ENCODE assay signal across 8 mouse cellular contexts in genomic region chr9:45407706-45408675, GRCm38 (mm10). TPM values are rescaled to one million over a fixed set of nuclear protein-coding genes. Genes with fewer than 3 reads are reported as not detected.
DNase-seq lines count a peak whose midpoint lies in the region; ATAC-seq lines count a peak whose summit lies in the region.

No protein-coding gene starts in this region.

- no peaks in the 10 kb centered on the region for H3K36me3 ChIP-seq in intestine, embryonic 14.5 days (ENCODE audit: control insufficient read depth, insufficient read depth, low read length)

- no peaks in the 10 kb centered on the region for H3K9me3 ChIP-seq in intestine, embryonic 14.5 days (ENCODE audit: control insufficient read depth, low read length)

- ATAC-seq in intestine, embryonic 14.5 days (replicated peaks; ENCODE audit: low FRiP score, low TSS enrichment, low read depth), result peak; percentile 74
- ATAC-seq in erythroid progenitor cell, adult 5-6 weeks (replicated peaks; ENCODE audit: low FRiP score, poor library complexity, severe bottlenecking), result no peak

- peak overlapping the region; percentile 27; the same call in 1 of the 2 replicates for H3K9ac ChIP-seq in intestine, embryonic 14.5 days (ENCODE audit: low read length)

- WGBS in intestine, embryonic 14.5 days, result 40% methylated on average over 33 of the region's 33 CpGs

- no peaks in the 10 kb centered on the region for H3K27me3 ChIP-seq in intestine, embryonic 14.5 days (replicated peaks; ENCODE audit: control insufficient read depth, insufficient read depth, low read length)

- no peak overlapping the region for H3K27ac ChIP-seq in intestine, embryonic 14.5 days (ENCODE audit: low read depth)

- peak; percentile 80 for DNase-seq in adrenal gland, adult 2 months
- DNase-seq in embryo, embryonic 10 days (ENCODE audit: low spot score), result peak; percentile 85
- peak; percentile 74 for DNase-seq in gastrocnemius, postnatal 25 days
- peak; percentile 91 for DNase-seq in intestine, embryonic 14.5 days (ENCODE audit: low spot score)
- DNase-seq in left cerebral cortex, postnatal 36 days (ENCODE audit: low spot score in 2 of 2), result peak; percentile 79 to 83
- peak; percentile 82 for DNase-seq in mesoderm, embryonic 11.5 days (ENCODE audit: low read depth, low spot score)
- peak; percentile 92 for DNase-seq in right cerebral cortex, postnatal 4 days

- intact Hi-C loops in left cerebral cortex, postnatal 36 days (cut with DNase I), result loop anchor here (1.0 to 5.0 kb wide), 2 partner anchors 108 to 186 kb away; no protein-coding TSS in a partner anchor

- H3K4me3 ChIP-seq in intestine, embryonic 14.5 days (ENCODE audit: low read depth, low read length), result peak overlapping the region; percentile 16

- no peaks in the 10 kb centered on the region for H3K4me1 ChIP-seq in intestine, embryonic 14.5 days (replicated peaks; ENCODE audit: control insufficient read depth, insufficient read depth, low read length)

- peak overlapping the region; percentile 42 for H3K4me2 ChIP-seq in intestine, embryonic 14.5 days (ENCODE audit: low read length)

RNA-seq across cellular contexts. Expression of gene Fxyd2, which starts 8.5 kb away (rescaled TPM):
- total RNA-seq in adrenal gland, adult 2 months (2021), result 1 to 10 TPM; 5.0 to 5.2 TPM
- polyA plus RNA-seq in adrenal gland, adult 2 months (2012; rRNA removed), result 11.7 and 13.8 TPM in 2 replicates
- 1 to 10 TPM; 1.4 to 2.0 TPM for total RNA-seq in gastrocnemius, postnatal 25 days (2021)
- 2.4 and 5.2 TPM in 2 replicates for polyA plus RNA-seq in intestine, embryonic 14.5 days (2014; fragmentation: Nextera tagmentation; extraction: Ambion mirVana)
- 1 to 10 TPM; 5.7 to 5.8 TPM for total RNA-seq in left cerebral cortex, postnatal 36 days (2021)
- total RNA-seq in erythroid progenitor cell, adult 5-6 weeks (2015; ENCODE audit: low replicate concordance), result 2.5 TPM in 1 of 2 replicates, not detected in the other
- not detected in 2 replicates for total RNA-seq in erythroid progenitor cell, adult 5-6 weeks (2017; ENCODE audit: low replicate concordance)

RNA-seq across cellular contexts. Expression of gene Dscaml1, which starts 18.4 kb away (rescaled TPM):
- 1 to 10 TPM in 1 of 2 experiments, under 1 TPM in 1; 0.55 to 1.3 TPM for total RNA-seq in adrenal gland, adult 2 months (2021)
- polyA plus RNA-seq in adrenal gland, adult 2 months (2012; rRNA removed), result 2.9 and 4.1 TPM in 2 replicates
- total RNA-seq in gastrocnemius, postnatal 25 days (2021), result not detected
- polyA plus RNA-seq in intestine, embryonic 14.5 days (2014; fragmentation: Nextera tagmentation; extraction: Ambion mirVana), result 0.26 and 0.41 TPM in 2 replicates
- 10 to 100 TPM; 42.5 to 64.6 TPM for total RNA-seq in left cerebral cortex, postnatal 36 days (2021)
- total RNA-seq in erythroid progenitor cell, adult 5-6 weeks (2015; ENCODE audit: low replicate concordance), result not detected in 2 replicates
- total RNA-seq in erythroid progenitor cell, adult 5-6 weeks (2017; ENCODE audit: low replicate concordance), result not detected in 2 replicates

RNA-seq across cellular contexts. Expression of gene Fxyd6, which starts 38.0 kb away (rescaled TPM):
- total RNA-seq in adrenal gland, adult 2 months (2021), result 100 to 1,000 TPM; 201 to 299 TPM
- polyA plus RNA-seq in adrenal gland, adult 2 months (2012; rRNA removed), result 191 and 211 TPM in 2 replicates
- total RNA-seq in gastrocnemius, postnatal 25 days (2021), result 10 to 100 TPM; 27.5 to 31.2 TPM
- 67.3 and 76.0 TPM in 2 replicates for polyA plus RNA-seq in intestine, embryonic 14.5 days (2014; fragmentation: Nextera tagmentation; extraction: Ambion mirVana)
- total RNA-seq in left cerebral cortex, postnatal 36 days (2021), result 100 to 1,000 TPM; 110 to 129 TPM
- total RNA-seq in erythroid progenitor cell, adult 5-6 weeks (2015; ENCODE audit: low replicate concordance), result not detected in 2 replicates
- not detected in 2 replicates for total RNA-seq in erythroid progenitor cell, adult 5-6 weeks (2017; ENCODE audit: low replicate concordance)

Comparison
In these comparisons a context has a peak if more than half of its experiments do, and no peak if none do; other contexts are left out.
1. RNA of gene Dscaml1, which starts 18.4 kb away (total RNA-seq): 42.5 to 64.6 TPM in left cerebral cortex, postnatal 36 days; 0.55 to 1.3 TPM in adrenal gland, adult 2 months, not detected in gastrocnemius, postnatal 25 days and not detected in erythroid progenitor cell, adult 5-6 weeks; every median in the first group is over 10 times any median in the second.
2. RNA of gene Fxyd6, which starts 38.0 kb away (total RNA-seq): 201 to 299 TPM in adrenal gland, adult 2 months, 110 to 129 TPM in left cerebral cortex, postnatal 36 days and 27.5 to 31.2 TPM in gastrocnemius, postnatal 25 days; not detected in erythroid progenitor cell, adult 5-6 weeks; every median in the first group is over 10 times any median in the second.
3. Peak in every context shown above with its lines, with median percentiles within 50 percentile points of each other: DNase-seq.